Mouse (Mus musculus) limb, embryonic 12.5 days (tissue): ENCODE data around the gene Lrp11. TPM values are rescaled to one million over a fixed set of nuclear protein-coding genes. Genes with fewer than 3 reads are reported as not detected.

ENCODE experiments used
- ATAC-seq: fragments of 200-750 bp; cut with Nextera tagmentation; 2 replicates; pipeline ENCODE4 v1.8.0; 2017; ENCODE audit warnings: low read depth, moderate TSS enrichment; ENCODE audit not compliant: insufficient number of reproducible peaks, insufficient read depth, low FRiP score, low TSS enrichment
- H3K27ac ChIP-seq: fragments of 300-500 bp; sonication (generic); 2 replicates; pipeline ENCODE4 v1.5.1; 2016; ENCODE audit warnings: mild to moderate bottlenecking, moderate library complexity
- H3K27me3 ChIP-seq: fragments of 300-500 bp; sonication (generic); 2 replicates; pipeline ENCODE4 v1.6.1; 2016; ENCODE audit warnings: mild to moderate bottlenecking, moderate library complexity
- H3K36me3 ChIP-seq: fragments of 300-500 bp; sonication (generic); 2 replicates; pipeline ENCODE4 v1.6.1; 2016; ENCODE audit warnings: mild to moderate bottlenecking, moderate library complexity
- H3K4me1 ChIP-seq: fragments of 300-500 bp; sonication (generic); replicated peaks from 2 replicates; pipeline ENCODE4 v1.6.1; 2016
- H3K4me2 ChIP-seq: fragments of 300-500 bp; sonication (generic); 2 replicates; pipeline ENCODE4 v1.6.1; 2016; ENCODE audit warnings: mild to moderate bottlenecking, moderate library complexity
- H3K4me3 ChIP-seq: fragments of 300-500 bp; sonication (generic); replicated peaks from 2 replicates; pipeline ENCODE4 v1.5.1; 2016; ENCODE audit warnings: mild to moderate bottlenecking
- H3K9ac ChIP-seq: fragments of 300-500 bp; sonication (generic); replicated peaks from 2 replicates; pipeline ENCODE4 v1.6.1; 2016; ENCODE audit warnings: mild to moderate bottlenecking, moderate library complexity
- H3K9me3 ChIP-seq: fragments of 300-500 bp; sonication (generic); 2 replicates; pipeline ENCODE4 v1.6.1; 2016; ENCODE audit warnings: mild to moderate bottlenecking, moderate library complexity
- WGBS: fragments of 180-500 bp; shearing (Covaris S2); methylation state at CpG from one replicate; pipeline ENCODE4 v1.1.7; 2016; 5-methylcytosine and 5-hydroxymethylcytosine counted together
- polyA plus RNA-seq: library from polyadenylated mRNA; unstranded; fragments of >200 nt; fragmentation: Nextera tagmentation; extraction: Ambion mirVana; gene quantifications from 2 replicates; pipeline ENCODE4 v1.2.1, GENCODE M21; 2016

The Lrp11 gene
- 1.1 and 1.3 TPM in 2 replicates for polyA plus RNA-seq

GRCm38 (mm10) chr10:7589592-7590233, at the start of gene Lrp11:
TSS of gene Lrp11 (plus strand) at chr10:7589800.
- H3K27ac ChIP-seq, result no peak within 1 kb of the TSS

GRCm38 (mm10) chr10:7578002-7578401, 11.6 kb upstream of the Lrp11 start:
- no peaks in the 10 kb centered on the region for H3K4me1 ChIP-seq
- H3K27ac ChIP-seq, result no peak overlapping the region
- no peak overlapping the region for H3K9ac ChIP-seq
- no peak overlapping the region for H3K4me3 ChIP-seq
- no peaks in the 10 kb centered on the region for H3K36me3 ChIP-seq
- ATAC-seq, result no peak
- no peaks in the 10 kb centered on the region for H3K9me3 ChIP-seq
- no peak overlapping the region for H3K4me2 ChIP-seq
- peaks cover 4% of the 10 kb centered on the region; the same call in 1 of the 2 replicates for H3K27me3 ChIP-seq

More at GRCm38 (mm10) chr10:7589592-7590233, at the start of gene Lrp11:
- ATAC-seq, result peak; percentile 96
- Histone ChIP-seq H3K4me3 (peak within 1 kb of the TSS; percentile 68), H3K9ac (peak within 1 kb of the TSS; percentile 55), H3K4me2 (peak within 1 kb of the TSS; percentile 100), H3K27me3 (peaks cover 37% of the 10 kb centered on the region), H3K36me3 (no peaks in the 10 kb centered on the region), H3K9me3 (no peaks in the 10 kb centered on the region), H3K4me1 (peaks cover 9% of the 10 kb centered on the region)
- under 1% methylated on average over 66 of the region's 76 CpGs for WGBS

- no peak overlapping the region for H3K4me2 ChIP-seq
- no peak overlapping the region for H3K27ac ChIP-seq
- no peak overlapping the region for H3K9ac ChIP-seq
- ATAC-seq, result no peak
- no peaks in the 10 kb centered on the region for H3K9me3 ChIP-seq
- 93% methylated on average over 2 of the region's 2 CpGs for WGBS
- peaks cover 7% of the 10 kb centered on the region; the same call in 1 of the 2 replicates for H3K27me3 ChIP-seq
- H3K4me3 ChIP-seq, result no peak overlapping the region
- H3K36me3 ChIP-seq, result no peaks in the 10 kb centered on the region
- H3K4me1 ChIP-seq, result no peaks in the 10 kb centered on the region
These were observed 8.2 kb upstream of the Lrp11 start for GRCm38 (mm10) chr10:7581401-7581800.

- H3K9ac ChIP-seq, result no peak overlapping the region
- no peak overlapping the region for H3K4me3 ChIP-seq
- H3K27ac ChIP-seq, result no peak overlapping the region
- no peaks in the 10 kb centered on the region for H3K9me3 ChIP-seq
- H3K4me2 ChIP-seq, result no peak overlapping the region
- H3K4me1 ChIP-seq, result no peaks in the 10 kb centered on the region
- 0 out of 2 replicates have a peak, but pooled peaks have one; percentile 15 for ATAC-seq
- H3K36me3 ChIP-seq, result no peaks in the 10 kb centered on the region
- WGBS, result 38% methylated on average over 11 of the region's 11 CpGs
- H3K27me3 ChIP-seq, result peaks cover 7% of the 10 kb centered on the region; the same call in 1 of the 2 replicates
These were observed 7.3 kb upstream of the Lrp11 start for GRCm38 (mm10) chr10:7582157-7582890.

GRCm38 (mm10) chr10:7582891-7583557, 6.6 kb upstream of the Lrp11 start:
- WGBS, result 41% methylated on average over 7 of the region's 7 CpGs
- no peaks in the 10 kb centered on the region for H3K9me3 ChIP-seq

GRCm38 (mm10) chr10:7586771-7587170, 2.8 kb upstream of the Lrp11 start:
- Histone ChIP-seq H3K4me3 (no peak overlapping the region), H3K36me3 (no peaks in the 10 kb centered on the region), H3K4me2 (no peak overlapping the region), H3K27ac (no peak overlapping the region), H3K9ac (no peak overlapping the region), H3K4me1 (peaks cover 9% of the 10 kb centered on the region), H3K9me3 (no peaks in the 10 kb centered on the region), H3K27me3 (peaks cover 32% of the 10 kb centered on the region)
- WGBS, result 80% methylated on average over 2 of the region's 2 CpGs
- ATAC-seq, result no peak

More at GRCm38 (mm10) chr10:7582891-7583557, 6.6 kb upstream of the Lrp11 start:
- Histone ChIP-seq H3K4me2 (no peak overlapping the region), H3K4me1 (no peaks in the 10 kb centered on the region), H3K36me3 (no peaks in the 10 kb centered on the region), H3K9ac (no peak overlapping the region), H3K27me3 (peaks cover 7% of the 10 kb centered on the region; the same call in 1 of the 2 replicates), H3K27ac (no peak overlapping the region), H3K4me3 (no peak overlapping the region)
- ATAC-seq, result no peak

GRCm38 (mm10) chr10:7590234-7590689, 662 bp downstream of the Lrp11 start:
- peak overlapping the region; percentile 100 for H3K4me2 ChIP-seq
- ATAC-seq, result no peak
- no peaks in the 10 kb centered on the region for H3K9me3 ChIP-seq
- peak overlapping the region; percentile 55 for H3K9ac ChIP-seq
- H3K27ac ChIP-seq, result no peak overlapping the region
- H3K4me3 ChIP-seq, result peak overlapping the region; percentile 68
- under 1% methylated on average over 54 of the region's 54 CpGs for WGBS
- no peaks in the 10 kb centered on the region for H3K36me3 ChIP-seq
- peaks cover 9% of the 10 kb centered on the region for H3K4me1 ChIP-seq
- H3K27me3 ChIP-seq, result peaks cover 37% of the 10 kb centered on the region

- H3K36me3 ChIP-seq, result no peaks in the 10 kb centered on the region
- H3K9ac ChIP-seq, result no peak overlapping the region
- 8% methylated on average over 8 of the region's 8 CpGs for WGBS
These were observed 1.2 kb downstream of the Lrp11 start for GRCm38 (mm10) chr10:7590792-7591191.

GRCm38 (mm10) chr10:7594797-7595196, 5.2 kb downstream of the Lrp11 start:
- 52% methylated on average over 7 of the region's 7 CpGs for WGBS
- no peak overlapping the region for H3K27ac ChIP-seq
- H3K9ac ChIP-seq, result no peak overlapping the region
- ATAC-seq, result no peak
- H3K4me1 ChIP-seq, result peaks cover 9% of the 10 kb centered on the region
- H3K27me3 ChIP-seq, result peaks cover 29% of the 10 kb centered on the region
- no peaks in the 10 kb centered on the region for H3K36me3 ChIP-seq
- no peak overlapping the region for H3K4me2 ChIP-seq
- H3K9me3 ChIP-seq, result no peaks in the 10 kb centered on the region
- H3K4me3 ChIP-seq, result no peak overlapping the region

More at GRCm38 (mm10) chr10:7590792-7591191, 1.2 kb downstream of the Lrp11 start:
- ATAC-seq, result no peak
- Histone ChIP-seq H3K27me3 (peaks cover 34% of the 10 kb centered on the region), H3K4me3 (peak overlapping the region; percentile 68), H3K9me3 (no peaks in the 10 kb centered on the region), H3K4me1 (peaks cover 9% of the 10 kb centered on the region), H3K4me2 (peak overlapping the region; percentile 100), H3K27ac (no peak overlapping the region)

GRCm38 (mm10) chr10:7596251-7596650, 6.7 kb downstream of the Lrp11 start:
- H3K9me3 ChIP-seq, result no peaks in the 10 kb centered on the region
- ATAC-seq, result no peak
- H3K27me3 ChIP-seq, result peaks cover 14% of the 10 kb centered on the region
- H3K4me2 ChIP-seq, result no peak overlapping the region
- WGBS, result 91% methylated on average over 1 of the region's 1 CpGs
- H3K9ac ChIP-seq, result no peak overlapping the region
- H3K4me3 ChIP-seq, result no peak overlapping the region
- H3K27ac ChIP-seq, result no peak overlapping the region
- H3K4me1 ChIP-seq, result no peaks in the 10 kb centered on the region
- no peaks in the 10 kb centered on the region for H3K36me3 ChIP-seq

- Histone ChIP-seq H3K27me3 (no peaks in the 10 kb centered on the region), H3K36me3 (no peaks in the 10 kb centered on the region), H3K4me1 (no peaks in the 10 kb centered on the region), H3K27ac (no peak overlapping the region), H3K4me2 (no peak overlapping the region), H3K9me3 (no peaks in the 10 kb centered on the region), H3K9ac (no peak overlapping the region), H3K4me3 (no peak overlapping the region)
- WGBS, result 91% methylated on average over 7 of the region's 7 CpGs
- no peak for ATAC-seq
These were observed 8.6 kb downstream of the Lrp11 start for GRCm38 (mm10) chr10:7598177-7598576.
